8 mouse cellular contexts compared by ENCODE assay signal in genomic region chr17:34894801-34895530, GRCm38 (mm10). TPM values are rescaled to one million over a fixed set of nuclear protein-coding genes. Genes with fewer than 3 reads are reported as not detected.
DNase-seq lines count a peak whose midpoint lies in the region; ATAC-seq lines count a peak whose summit lies in the region.

No protein-coding gene starts in this region.

- H3K4me2 ChIP-seq in liver, embryonic 13.5 days: peak overlapping the region; percentile 98
- peak overlapping the region; percentile 98 for H3K4me2 ChIP-seq in neural tube, embryonic 12.5 days (replicated peaks)

- DNase-seq in spleen, postnatal 4 days (ENCODE audit: low spot score in 2 of 2): peak; percentile 52 to 77
- DNase-seq in spleen, adult 12 weeks (ENCODE audit: low spot score): no peak
- DNase-seq in embryo, embryonic 10 days (ENCODE audit: low spot score): peak; percentile 59
- DNase-seq in heart, embryonic 10.5 days (ENCODE audit: low spot score): peak; percentile 80
- DNase-seq in kidney, adult 9 months: peak; percentile 54
- no peak for DNase-seq in liver, embryonic 13.5 days

- 10% methylated on average over 50 of the region's 51 CpGs for WGBS in heart, embryonic 10.5 days
- WGBS in liver, embryonic 13.5 days (ENCODE audit: insufficient replicate concordance): 20% methylated on average over 46 of the region's 51 CpGs
- 6% methylated on average over 51 of the region's 51 CpGs for WGBS in neural tube, embryonic 12.5 days

- H3K9me3 ChIP-seq in heart, embryonic 10.5 days: no peaks in the 10 kb centered on the region
- no peaks in the 10 kb centered on the region for H3K9me3 ChIP-seq in liver, embryonic 13.5 days (replicated peaks)
- no peaks in the 10 kb centered on the region for H3K9me3 ChIP-seq in neural tube, embryonic 12.5 days

- peaks cover 46% of the 10 kb centered on the region for H3K4me1 ChIP-seq in heart, embryonic 10.5 days
- peaks cover 70% of the 10 kb centered on the region for H3K4me1 ChIP-seq in liver, embryonic 13.5 days (replicated peaks)
- H3K4me1 ChIP-seq in neural tube, embryonic 12.5 days: peaks cover 41% of the 10 kb centered on the region

- ATAC-seq in liver, embryonic 13.5 days (ENCODE audit: low read depth): no peak
- peak; percentile 34; the same call in 1 of the 2 replicates for ATAC-seq in neural tube, embryonic 12.5 days (ENCODE audit: low FRiP score, low read depth)
- ATAC-seq in activated CD4-positive, CD25-positive, alpha-beta regulatory T cell, adult 4 months: no peak

- peak overlapping the region; percentile 99 for H3K27ac ChIP-seq in heart, embryonic 10.5 days
- peak overlapping the region; percentile 88 for H3K27ac ChIP-seq in liver, embryonic 13.5 days
- peak overlapping the region; percentile 84 for H3K27ac ChIP-seq in neural tube, embryonic 12.5 days

- peak overlapping the region; percentile 86 for H3K9ac ChIP-seq in liver, embryonic 13.5 days
- H3K9ac ChIP-seq in neural tube, embryonic 12.5 days: peak overlapping the region; percentile 95

- no peaks in the 10 kb centered on the region for H3K27me3 ChIP-seq in heart, embryonic 10.5 days (ENCODE audit: insufficient read depth, poor library complexity, severe bottlenecking)
- H3K27me3 ChIP-seq in liver, embryonic 13.5 days: no peaks in the 10 kb centered on the region
- no peaks in the 10 kb centered on the region for H3K27me3 ChIP-seq in neural tube, embryonic 12.5 days (replicated peaks)

- H3K4me3 ChIP-seq in heart, embryonic 10.5 days: peak overlapping the region; percentile 96
- H3K4me3 ChIP-seq in liver, embryonic 13.5 days (replicated peaks): peak overlapping the region; percentile 74
- peak overlapping the region; percentile 88 for H3K4me3 ChIP-seq in neural tube, embryonic 12.5 days

- peaks cover 12% of the 10 kb centered on the region for H3K36me3 ChIP-seq in heart, embryonic 10.5 days
- peaks cover 10% of the 10 kb centered on the region for H3K36me3 ChIP-seq in liver, embryonic 13.5 days
- H3K36me3 ChIP-seq in neural tube, embryonic 12.5 days: peaks cover 8% of the 10 kb centered on the region; the same call in 1 of the 2 replicates

RNA-seq across cellular contexts. Expression of gene C2, which starts 3.1 kb away (rescaled TPM):
- polyA plus RNA-seq in heart, embryonic 10.5 days (2016; fragmentation: Nextera tagmentation; extraction: Ambion mirVana): 0.67 and 1.6 TPM in 2 replicates
- 11.1 and 11.7 TPM in 2 replicates for polyA plus RNA-seq in liver, embryonic 13.5 days (2015; fragmentation: Nextera tagmentation; extraction: Ambion mirVana)
- 1.0 and 1.5 TPM in 2 replicates for polyA plus RNA-seq in neural tube, embryonic 12.5 days (2016; fragmentation: Nextera tagmentation; extraction: Ambion mirVana)
- polyA plus RNA-seq in activated CD4-positive, CD25-positive, alpha-beta regulatory T cell, adult 4 months (2017; shearing (Covaris generic)): under 1 TPM in 1 of 2 experiments, not detected in 1; 0.73 TPM

RNA-seq across cellular contexts. Expression of gene Ehmt2, which starts 3.3 kb away (rescaled TPM):
- polyA plus RNA-seq in heart, embryonic 10.5 days (2016; fragmentation: Nextera tagmentation; extraction: Ambion mirVana): 46.3 and 66.0 TPM in 2 replicates
- polyA plus RNA-seq in liver, embryonic 13.5 days (2015; fragmentation: Nextera tagmentation; extraction: Ambion mirVana): 16.8 and 17.7 TPM in 2 replicates
- polyA plus RNA-seq in neural tube, embryonic 12.5 days (2016; fragmentation: Nextera tagmentation; extraction: Ambion mirVana): 113 and 117 TPM in 2 replicates
- polyA plus RNA-seq in activated CD4-positive, CD25-positive, alpha-beta regulatory T cell, adult 4 months (2017; shearing (Covaris generic)): 10 to 100 TPM; 32.8 to 37.0 TPM

RNA-seq across cellular contexts. Expression of gene Gm20547, which starts 13.1 kb away (rescaled TPM):
- polyA plus RNA-seq in heart, embryonic 10.5 days (2016; fragmentation: Nextera tagmentation; extraction: Ambion mirVana): not detected in 2 replicates
- 0.17 TPM in 1 of 2 replicates, not detected in the other for polyA plus RNA-seq in liver, embryonic 13.5 days (2015; fragmentation: Nextera tagmentation; extraction: Ambion mirVana)
- not detected in 2 replicates for polyA plus RNA-seq in neural tube, embryonic 12.5 days (2016; fragmentation: Nextera tagmentation; extraction: Ambion mirVana)
- polyA plus RNA-seq in activated CD4-positive, CD25-positive, alpha-beta regulatory T cell, adult 4 months (2017; shearing (Covaris generic)): not detected

RNA-seq across cellular contexts. Expression of gene Zbtb12, which starts 15.7 kb away (rescaled TPM):
- 2.2 and 4.1 TPM in 2 replicates for polyA plus RNA-seq in heart, embryonic 10.5 days (2016; fragmentation: Nextera tagmentation; extraction: Ambion mirVana)
- 0.54 and 0.80 TPM in 2 replicates for polyA plus RNA-seq in liver, embryonic 13.5 days (2015; fragmentation: Nextera tagmentation; extraction: Ambion mirVana)
- polyA plus RNA-seq in neural tube, embryonic 12.5 days (2016; fragmentation: Nextera tagmentation; extraction: Ambion mirVana): 11.5 and 12.0 TPM in 2 replicates
- not detected for polyA plus RNA-seq in activated CD4-positive, CD25-positive, alpha-beta regulatory T cell, adult 4 months (2017; shearing (Covaris generic))

RNA-seq across cellular contexts. Expression of gene Slc44a4, which starts 19.3 kb away (rescaled TPM):
- 0.10 and 0.41 TPM in 2 replicates for polyA plus RNA-seq in heart, embryonic 10.5 days (2016; fragmentation: Nextera tagmentation; extraction: Ambion mirVana)
- 1.5 TPM in 2 replicates for polyA plus RNA-seq in liver, embryonic 13.5 days (2015; fragmentation: Nextera tagmentation; extraction: Ambion mirVana)
- polyA plus RNA-seq in neural tube, embryonic 12.5 days (2016; fragmentation: Nextera tagmentation; extraction: Ambion mirVana): not detected in 2 replicates
- polyA plus RNA-seq in activated CD4-positive, CD25-positive, alpha-beta regulatory T cell, adult 4 months (2017; shearing (Covaris generic)): not detected

Comparison
In these comparisons a context has a peak if more than half of its experiments do, and no peak if none do; other contexts are left out.
1. DNase-seq: peak in spleen, postnatal 4 days (2 of 2), embryo, embryonic 10 days (single experiment), heart, embryonic 10.5 days (single experiment) and kidney, adult 9 months (single experiment); none in spleen, adult 12 weeks (single experiment) and liver, embryonic 13.5 days (single experiment).
2. Peak in every context shown above with its lines, with median percentiles within 50 percentile points of each other: H3K27ac ChIP-seq and H3K4me3 ChIP-seq.